In the genomic region with DNA sequence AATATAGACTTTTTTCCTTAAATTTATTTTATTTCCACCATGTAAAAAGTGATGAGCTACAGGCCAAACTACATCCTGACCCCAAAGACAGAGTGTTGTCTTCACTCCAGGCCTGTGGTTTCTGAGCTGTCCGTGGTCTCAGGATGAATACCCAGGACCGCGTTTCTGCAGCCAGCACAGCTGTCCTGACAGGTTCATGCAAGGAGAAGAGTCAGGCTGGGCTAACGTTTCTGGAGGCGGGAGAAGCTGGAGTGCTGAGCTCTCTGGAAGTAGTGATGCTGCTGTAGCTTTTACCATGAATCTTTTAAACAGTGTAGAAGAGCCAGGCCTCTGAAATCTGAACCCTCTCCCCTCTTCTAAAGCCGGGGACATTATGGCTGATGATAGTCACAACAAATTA, we compare ENCODE assay signal across 27 mouse cellular contexts.
DNase-seq lines count a peak whose midpoint lies in the region; ATAC-seq and TF ChIP-seq lines count a peak whose summit lies in the region.
"Had no signal": no experiment of that assay in that cellular context is flagged by ENCODE, and none has a peak within 500 bp of the region (broad histone marks: within the 10 kb centered on the region; RNA-seq: fewer than 3 reads in every experiment).

No protein-coding gene starts in this region.

- no peak overlapping the region for H3K27ac ChIP-seq in heart, embryonic 12.5 days (ENCODE audit: poor library complexity, severe bottlenecking)
- H3K27ac ChIP-seq: embryonic facial prominence, embryonic 10.5 days; embryonic facial prominence, embryonic 13.5 days; forebrain, embryonic 12.5 days; forebrain, embryonic 15.5 days; heart, adult 2 months; heart, embryonic 10.5 days; hindbrain, embryonic 12.5 days; hindbrain, embryonic 15.5 days had no signal

- H3ac ChIP-seq in myocyte (ENCODE audit: control insufficient read depth, insufficient read length): no peak overlapping the region

- no peak overlapping the region for H3K4me2 ChIP-seq in heart, embryonic 12.5 days
- no peak overlapping the region for H3K4me2 ChIP-seq in myocyte (ENCODE audit: low read depth)
- H3K4me2 ChIP-seq: embryonic facial prominence, embryonic 13.5 days; forebrain, embryonic 12.5 days; forebrain, embryonic 15.5 days; hindbrain, embryonic 12.5 days; hindbrain, embryonic 15.5 days had no signal

- TF ChIP-seq POLR2A in myocyte (IDR thresholded peaks at IDR 0.05; ENCODE audit: insufficient read length, low read depth): no peak

- H3K27me3 ChIP-seq in heart, embryonic 12.5 days (replicated peaks): no peaks in the 10 kb centered on the region
- H3K27me3 ChIP-seq in myocyte (ENCODE audit: control insufficient read depth, insufficient read depth, insufficient read length): no peaks in the 10 kb centered on the region
- H3K27me3 ChIP-seq: CH12.LX; embryonic facial prominence, embryonic 13.5 days; forebrain, embryonic 12.5 days; forebrain, embryonic 15.5 days; hindbrain, embryonic 12.5 days; hindbrain, embryonic 15.5 days; Patski had no signal

- WGBS in heart, embryonic 12.5 days: 59% methylated on average over 6 of the region's 6 CpGs

- no peak overlapping the region for H3K9ac ChIP-seq in heart, embryonic 12.5 days
- H3K9ac ChIP-seq: embryonic facial prominence, embryonic 13.5 days; forebrain, embryonic 12.5 days; forebrain, embryonic 15.5 days; hindbrain, embryonic 12.5 days; hindbrain, embryonic 15.5 days had no signal

- H3K4me1 ChIP-seq in heart, embryonic 12.5 days (replicated peaks): no peaks in the 10 kb centered on the region
- H3K4me1 ChIP-seq: embryonic facial prominence, embryonic 10.5 days; forebrain, embryonic 12.5 days; forebrain, embryonic 15.5 days; heart, embryonic 10.5 days; hindbrain, embryonic 12.5 days; hindbrain, embryonic 15.5 days had no signal

- DNase-seq in heart, adult 11 months: peak; percentile 66
- DNase-seq in gastrocnemius, adult 18-20 months (ENCODE audit: low spot score): peak; percentile 14
- DNase-seq in gastrocnemius, postnatal 10 days: peak; percentile 18
- no peak for DNase-seq in kidney, adult 18-20 months
- no peak for DNase-seq in kidney, adult 11 months
- DNase-seq: adrenal gland, adult 2 months; adrenal gland, postnatal 14 days; cerebellum, adult 11-12 months; cerebellum, adult 8-10 months; cerebellum, postnatal 10 days; cerebellum, postnatal 36 days; embryo, embryonic 11 days; heart, adult 2 months had no signal

- no peaks in the 10 kb centered on the region for H3K36me3 ChIP-seq in heart, embryonic 12.5 days
- H3K36me3 ChIP-seq in myocyte (ENCODE audit: control insufficient read depth, insufficient read depth): no peaks in the 10 kb centered on the region
- H3K36me3 ChIP-seq: embryonic facial prominence, embryonic 10.5 days; embryonic facial prominence, embryonic 13.5 days; forebrain, embryonic 12.5 days; forebrain, embryonic 15.5 days; heart, embryonic 10.5 days; hindbrain, embryonic 12.5 days; hindbrain, embryonic 15.5 days had no signal

- ATAC-seq in heart, embryonic 12.5 days (ENCODE audit: insufficient number of reproducible peaks, low FRiP score): no peak
- no peak for ATAC-seq in megakaryocyte progenitor cell, adult 5-6 weeks (replicated peaks; ENCODE audit: poor library complexity)
- ATAC-seq: forebrain, embryonic 15.5 days; Patski had no signal

- no peaks in the 10 kb centered on the region for H3K9me3 ChIP-seq in heart, embryonic 12.5 days (replicated peaks)
- H3K9me3 ChIP-seq: embryonic facial prominence, embryonic 10.5 days; embryonic facial prominence, embryonic 13.5 days; forebrain, embryonic 12.5 days; forebrain, embryonic 15.5 days; G1E; heart, embryonic 10.5 days; hindbrain, embryonic 12.5 days; hindbrain, embryonic 15.5 days had no signal

- H3K79me2 ChIP-seq in myocyte (ENCODE audit: control insufficient read depth, insufficient read depth): no peaks in the 10 kb centered on the region

- H3K4me3 ChIP-seq in heart, embryonic 12.5 days: no peak overlapping the region
- H3K4me3 ChIP-seq in myocyte: no peak overlapping the region
- H3K4me3 ChIP-seq: embryonic facial prominence, embryonic 10.5 days; embryonic facial prominence, embryonic 13.5 days; erythroblast, embryonic 14.5 days; forebrain, embryonic 12.5 days; forebrain, embryonic 15.5 days; heart, adult 2 months; heart, embryonic 10.5 days; hindbrain, embryonic 12.5 days; hindbrain, embryonic 15.5 days had no signal

TF ChIP-seq in myocyte, 11 proteins besides CTCF, POLR2A, EP300 and RAD21:
- no peak for TF ChIP-seq SRF (IDR thresholded peaks at IDR 0.05; ENCODE audit: control insufficient read depth, insufficient read length, low read depth)
- TF ChIP-seq USF1 (IDR thresholded peaks at IDR 0.05; ENCODE audit: low read depth): no peak
- TF ChIP-seq POLR2AphosphoS2 (IDR thresholded peaks at IDR 0.05; ENCODE audit: insufficient read length, low read depth): no peak
- TF ChIP-seq MYOD1 (IDR thresholded peaks at IDR 0.05; ENCODE audit: control insufficient read depth in 1 of 3, insufficient read length in 2 of 3, low read depth in 2 of 3): peak; percentile 22 to 74 (median 40)
- TF ChIP-seq TCF12 (IDR thresholded peaks at IDR 0.05; ENCODE audit: insufficient read depth, poor library complexity, severe bottlenecking): no peak
- peak in 1 of 3 experiments; percentile 58 for TF ChIP-seq MYOG (IDR thresholded peaks at IDR 0.05; ENCODE audit: control insufficient read depth in 1 of 3, insufficient read depth in 1 of 3, insufficient read length in 2 of 3, low read depth in 2 of 3)
- TF ChIP-seq TCF3 (IDR thresholded peaks at IDR 0.05; ENCODE audit: insufficient read length, low read depth): no peak
- no peak for TF ChIP-seq REST (IDR thresholded peaks at IDR 0.05; ENCODE audit: insufficient read depth, insufficient read length)
- no peak for TF ChIP-seq E2F4 (IDR thresholded peaks at IDR 0.05; ENCODE audit: insufficient read depth)
- TF ChIP-seq CEBPB (IDR thresholded peaks at IDR 0.05; ENCODE audit: insufficient read depth, poor library complexity, severe bottlenecking): no peak

Comparison
In these comparisons a context has a peak if more than half of its experiments do, and no peak if none do; other contexts are left out.
1. DNase-seq: peak in heart, adult 11 months (single experiment), gastrocnemius, adult 18-20 months (single experiment) and gastrocnemius, postnatal 10 days (single experiment); none in kidney, adult 18-20 months (single experiment) and kidney, adult 11 months (single experiment).